Mouse (Mus musculus) CH12.LX (cell line): ENCODE data around the gene Gm6904. TPM values are rescaled to one million over a fixed set of nuclear protein-coding genes. Genes with fewer than 3 reads are reported as not detected.

Source experiments
- DNase-seq: peaks from one replicate; pipeline ENCODE4 v3.0.0-alpha.2; 2013; ENCODE audit errors: extremely low read depth
- H3K27ac ChIP-seq: 2 replicates; pipeline ENCODE4 v1.5.1; 2012; ENCODE audit warnings: low read depth, mild to moderate bottlenecking, control low read depth, moderate library complexity; ENCODE audit not compliant: insufficient read depth
- H3K27me3 ChIP-seq: replicated peaks from 2 replicates; pipeline ENCODE3; 2012; ENCODE audit warnings: inconsistent platforms
- H3K36me3 ChIP-seq, 2 experiments: replicated peaks in 1 of 2; 2 replicates each; pipeline versions ENCODE3 to v1.6.1; 2012; ENCODE audit warnings: inconsistent platforms in 1 of 2, low read length in 1 of 2, mild to moderate bottlenecking in 1 of 2, mixed read lengths in 1 of 2, moderate library complexity in 1 of 2; ENCODE audit not compliant: control insufficient read depth in 1 of 2, insufficient read depth in 1 of 2
- H3K4me1 ChIP-seq, 2 experiments: 2 replicates each; pipeline ENCODE4 v1.6.1; 2012; ENCODE audit warnings: inconsistent platforms in 1 of 2, moderate library complexity in 1 of 2; ENCODE audit not compliant: insufficient read depth in 2 of 2, control insufficient read depth in 1 of 2
- H3K4me2 ChIP-seq: 2 replicates; pipeline ENCODE4 v1.6.1; 2012; ENCODE audit warnings: low read depth, mild to moderate bottlenecking, control low read depth; ENCODE audit not compliant: poor library complexity, insufficient read depth, severe bottlenecking
- H3K4me3 ChIP-seq, 3 experiments: fragments of 150-350 bp in 1 of 3; sonication (generic) in 1 of 3; replicated peaks in 1 of 3; 2 replicates each; pipeline versions ENCODE3 to v1.5.1; 2011 to 2012; ENCODE audit warnings: low read depth in 2 of 3, low read length in 2 of 3, mild to moderate bottlenecking in 2 of 3, moderate library complexity in 2 of 3, control low read depth in 1 of 3, improper control_type of control experiment in 1 of 3, inconsistent platforms in 1 of 3, mixed read lengths in 1 of 3; ENCODE audit not compliant: poor library complexity in 1 of 3
- H3K79me2 ChIP-seq: replicated peaks from 2 replicates; pipeline ENCODE4 v1.6.1; 2012; ENCODE audit warnings: mild to moderate bottlenecking, moderate library complexity; ENCODE audit not compliant: control insufficient read depth, poor library complexity, insufficient read depth, severe bottlenecking; ENCODE audit errors: extremely low read depth
- H3K9ac ChIP-seq: 2 replicates; pipeline ENCODE4 v1.6.1; 2012; ENCODE audit warnings: low read depth, mild to moderate bottlenecking, control low read depth, moderate library complexity; ENCODE audit not compliant: insufficient read depth
- H3K9me3 ChIP-seq: replicated peaks from 2 replicates; pipeline ENCODE3; 2012; ENCODE audit warnings: low read length, inconsistent platforms, mixed read lengths
- BHLHE40 ChIP-seq: IDR thresholded peaks from 2 replicates; pipeline ENCODE4 v1.6.1; 2011; ENCODE audit warnings: mild to moderate bottlenecking, low read depth, low read length, improper control_type of control experiment
- CHD1 ChIP-seq: IDR thresholded peaks from 2 replicates; pipeline ENCODE4 v1.6.1; 2012; ENCODE audit warnings: low read depth, low read length, improper control_type of control experiment, inconsistent platforms
- CTCF ChIP-seq, 2 experiments: IDR thresholded peaks in 1 of 2; conservative IDR thresholded peaks in 1 of 2; 2 replicates each; pipeline ENCODE4 v1.5.1; 2011 to 2012; ENCODE audit warnings: low read depth in 2 of 2, low read length in 2 of 2, improper control_type of control experiment in 1 of 2, inconsistent platforms in 1 of 2, mild to moderate bottlenecking in 1 of 2, moderate library complexity in 1 of 2
- ELF1 ChIP-seq: IDR thresholded peaks from 2 replicates; pipeline ENCODE4 v1.6.1; 2014; ENCODE audit warnings: low read depth, mild to moderate bottlenecking, inconsistent platforms, low read length, improper control_type of control experiment
- EP300 ChIP-seq: IDR thresholded peaks from 2 replicates; pipeline ENCODE4 v1.6.1; 2011; ENCODE audit warnings: low read length, improper control_type of control experiment
- ETS1 ChIP-seq: conservative IDR thresholded peaks from 2 replicates; pipeline ENCODE4 v1.6.1; 2012; ENCODE audit warnings: low read depth, mild to moderate bottlenecking, inconsistent platforms, low read length, improper control_type of control experiment, moderate library complexity
- GABPA ChIP-seq: IDR thresholded peaks from 2 replicates; pipeline ENCODE4 v1.6.1; 2012; ENCODE audit warnings: low read depth, low read length, improper control_type of control experiment, inconsistent platforms; ENCODE audit not compliant: insufficient replicate concordance
- HCFC1 ChIP-seq: IDR thresholded peaks from 2 replicates; pipeline ENCODE4 v1.6.1; 2012; ENCODE audit warnings: low read depth, mild to moderate bottlenecking, inconsistent platforms, low read length, improper control_type of control experiment
- JUN ChIP-seq: IDR thresholded peaks from 2 replicates; pipeline ENCODE4 v1.6.1; 2011; ENCODE audit warnings: low read depth, mild to moderate bottlenecking, low read length, improper control_type of control experiment, moderate library complexity; ENCODE audit not compliant: insufficient read depth
- JUND ChIP-seq: conservative IDR thresholded peaks from 2 replicates; pipeline ENCODE4 v1.6.1; 2011; ENCODE audit warnings: low read depth, low read length, improper control_type of control experiment
- KAT2A ChIP-seq: IDR thresholded peaks from 2 replicates; pipeline ENCODE4 v1.6.1; 2012; ENCODE audit warnings: low read length, improper control_type of control experiment, inconsistent platforms; ENCODE audit not compliant: insufficient replicate concordance
- MAX ChIP-seq: IDR thresholded peaks from 2 replicates; pipeline ENCODE4 v1.6.1; 2011; ENCODE audit warnings: low read length, improper control_type of control experiment
- MAZ ChIP-seq: IDR thresholded peaks from 2 replicates; pipeline ENCODE4 v1.6.1; 2012; ENCODE audit warnings: low read depth, mild to moderate bottlenecking, inconsistent platforms, low read length, improper control_type of control experiment, moderate library complexity
- MEF2A ChIP-seq: IDR thresholded peaks from 2 replicates; pipeline ENCODE4 v1.6.1; 2014; ENCODE audit warnings: low read depth, mild to moderate bottlenecking, inconsistent platforms, low read length, improper control_type of control experiment, borderline replicate concordance
- MYC ChIP-seq: IDR thresholded peaks from 2 replicates; pipeline ENCODE4 v1.6.1; 2011; ENCODE audit warnings: low read depth, mild to moderate bottlenecking, improper control_type of control experiment, low read length
- NELFE ChIP-seq: IDR thresholded peaks from 2 replicates; pipeline ENCODE4 v1.6.1; 2011; ENCODE audit warnings: low read depth, low read length, improper control_type of control experiment
- NRF1 ChIP-seq: IDR thresholded peaks from 2 replicates; pipeline ENCODE4 v1.6.1; 2014; ENCODE audit warnings: low read depth, mild to moderate bottlenecking, inconsistent platforms, low read length, improper control_type of control experiment, moderate library complexity
- PAX5 ChIP-seq: IDR thresholded peaks from 2 replicates; pipeline ENCODE4 v1.6.1; 2012; ENCODE audit warnings: low read length, inconsistent platforms, mixed read lengths
- POLR2A ChIP-seq: IDR thresholded peaks from 2 replicates; pipeline ENCODE4 v1.6.1; 2011; ENCODE audit warnings: low read depth, mild to moderate bottlenecking, improper control_type of control experiment, low read length
- POLR2AphosphoS2 ChIP-seq: IDR thresholded peaks from 2 replicates; pipeline ENCODE4 v1.6.1; 2011; ENCODE audit warnings: low read depth, low read length, improper control_type of control experiment
- RCOR1 ChIP-seq: conservative IDR thresholded peaks from 2 replicates; pipeline ENCODE4 v1.6.1; 2012; ENCODE audit warnings: low read depth, mild to moderate bottlenecking, inconsistent platforms, low read length, improper control_type of control experiment
- SIN3A ChIP-seq: IDR thresholded peaks from 2 replicates; pipeline ENCODE4 v1.6.1; 2012; ENCODE audit warnings: low read length, improper control_type of control experiment, inconsistent platforms
- TCF12 ChIP-seq: IDR thresholded peaks from 2 replicates; pipeline ENCODE4 v1.6.1; 2014; ENCODE audit warnings: low read depth, mild to moderate bottlenecking, inconsistent platforms, low read length, improper control_type of control experiment
- UBTF ChIP-seq: IDR thresholded peaks from 2 replicates; pipeline ENCODE4 v1.6.1; 2012; ENCODE audit warnings: low read depth, mild to moderate bottlenecking, inconsistent platforms, low read length, improper control_type of control experiment, moderate library complexity
- USF1 ChIP-seq: IDR thresholded peaks from 2 replicates; pipeline ENCODE4 v1.6.1; 2014; ENCODE audit warnings: low read depth, mild to moderate bottlenecking, inconsistent platforms, low read length, improper control_type of control experiment
- USF2 ChIP-seq: conservative IDR thresholded peaks from 2 replicates; pipeline ENCODE4 v1.6.1; 2011; ENCODE audit warnings: low read depth, low read length, improper control_type of control experiment
- ZC3H11A ChIP-seq: IDR thresholded peaks from 2 replicates; pipeline ENCODE4 v1.6.1; 2012; ENCODE audit warnings: low read depth, mild to moderate bottlenecking, inconsistent platforms, low read length, improper control_type of control experiment
- ZKSCAN1 ChIP-seq: IDR thresholded peaks from 2 replicates; pipeline ENCODE4 v1.6.1; 2012; ENCODE audit warnings: low read depth, inconsistent platforms, low read length, improper control_type of control experiment, borderline replicate concordance
- ZNF384 ChIP-seq: IDR thresholded peaks from 2 replicates; pipeline ENCODE4 v1.6.1; 2012; ENCODE audit warnings: low read depth, low read length, improper control_type of control experiment, inconsistent platforms
- dilution Hi-C: fragments of 300-500 bp; cut with MboI; formaldehyde crosslinking; loops from 2 replicates; pipeline ENCODE4 v1.14.3; 2020; ENCODE audit warnings: low sequenced_read_pairs; ENCODE audit not compliant: extremely low pct_unique_long_range_greater_than_20kb, extremely low pct_ligation_motif_present
- in situ Hi-C: fragments of 300-500 bp; cut with MboI; formaldehyde crosslinking; loops from 3 replicates; pipeline ENCODE4 v1.14.3; 2019; ENCODE audit warnings: low sequenced_read_pairs, low pct_ligation_motif_present, low pct_unique_long_range_greater_than_20kb, mixed read lengths
- polyA plus RNA-seq: library from polyadenylated mRNA; unstranded; fragments of >175 nt; gene quantifications from 2 replicates; pipeline ENCODE4 v1.2.1, GENCODE M21; 2012; ENCODE audit warnings: low read depth; ENCODE audit not compliant: insufficient read length
- total RNA-seq, 2 experiments: library from RNA; depleted of rRNA; stranded (reverse); fragments of 300-350 nt in 1 of 2; fragments of >200 nt in 1 of 2; gene quantifications; 2 replicates each; pipeline ENCODE4 v1.2.3; 2012 to 2014

Gm6904 gene
- total and polyA plus RNA-seq, 3 experiments = 1.0 to 1.2 (median 1.1) TPM

DNA sequence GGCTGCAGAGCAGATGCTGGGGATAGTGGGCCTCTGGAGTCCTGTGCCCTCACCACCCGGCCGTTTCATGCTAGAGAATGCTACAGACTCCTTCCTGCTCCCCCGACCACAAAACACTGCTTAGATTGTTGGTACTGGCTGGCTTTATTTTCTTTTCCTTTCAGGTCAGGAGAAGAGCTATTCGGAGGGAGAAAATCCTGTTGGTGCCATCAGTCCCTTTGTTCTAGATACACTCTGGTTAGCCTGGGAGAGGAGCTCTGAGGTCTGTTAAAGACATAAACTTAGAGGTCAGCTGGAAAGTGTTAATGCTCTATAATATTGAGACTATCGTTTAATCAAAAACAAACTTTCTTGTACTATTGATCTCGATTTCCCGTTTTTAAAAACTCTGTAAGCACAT, 54.6 kb downstream of the Gm6904 start:
- no peak overlapping the region for H3K9ac ChIP-seq
- H3K4me2 ChIP-seq = no peak overlapping the region
- TF ChIP-seq KAT2A (no peak), MEF2A (no peak), BHLHE40 (no peak), GABPA (no peak), USF2 (no peak), POLR2A (no peak), HCFC1 (no peak), UBTF (no peak)
- peaks cover 17% of the 10 kb centered on the region for H3K79me2 ChIP-seq
- H3K27ac ChIP-seq = no peak overlapping the region
- dilution Hi-C loops = no loop called here
- DNase-seq = no peak
- no peaks in the 10 kb centered on the region for H3K27me3 ChIP-seq
- peaks cover 2 to 67% of the 10 kb centered on the region in 2 experiments for H3K4me1 ChIP-seq
- H3K9me3 ChIP-seq = no peaks in the 10 kb centered on the region
- peaks cover 2 to 30% of the 10 kb centered on the region in 2 experiments for H3K36me3 ChIP-seq
- no peak overlapping the region for H3K4me3 ChIP-seq
- in situ Hi-C loops = no loop called here

DNA sequence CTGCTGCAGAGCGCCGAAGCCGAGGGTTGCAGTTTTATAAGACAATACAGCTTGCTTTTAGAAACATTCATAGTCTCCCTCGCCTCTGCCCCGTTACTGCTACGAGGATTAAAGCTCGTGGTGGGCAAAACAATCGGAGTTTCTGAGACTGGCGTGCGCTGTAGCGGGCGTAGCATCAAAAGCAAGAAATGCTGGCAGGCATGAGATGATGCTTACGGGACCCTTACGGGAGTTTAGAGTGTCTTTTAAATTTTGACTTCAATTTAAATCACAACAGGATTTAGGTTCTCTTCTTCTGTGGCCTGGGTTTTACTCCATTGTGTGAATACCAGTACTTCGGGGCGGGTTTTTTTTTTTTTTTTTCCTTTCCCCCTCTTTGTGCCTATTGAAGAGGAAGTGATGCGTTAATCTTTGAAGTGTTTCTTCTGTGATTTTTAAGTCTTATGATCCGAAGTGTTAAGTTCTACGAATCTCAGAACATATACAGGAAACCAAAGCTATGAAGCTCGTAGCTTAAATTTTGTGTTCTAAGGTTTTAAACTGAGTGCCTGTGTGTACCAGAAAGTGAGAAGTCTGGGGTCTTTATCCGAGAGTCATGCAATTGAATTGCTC, 58.3 kb downstream of the Gm6904 start:
- H3K27me3 ChIP-seq = peaks cover 5% of the 10 kb centered on the region
- peaks cover 2 to 41% of the 10 kb centered on the region in 2 experiments for H3K4me1 ChIP-seq
- H3K9ac ChIP-seq = peak overlapping the region; percentile 88
- peak; percentile 27 for DNase-seq
- peak overlapping the region; percentile 46 for H3K4me2 ChIP-seq
- TF ChIP-seq KAT2A = no peak
- no peak for TF ChIP-seq MAZ
- no peak for TF ChIP-seq JUND
- TF ChIP-seq NELFE = no peak
- no peak for TF ChIP-seq GABPA
- no peak for TF ChIP-seq CTCF (conservative IDR thresholded peaks at IDR 0.05 in 1 of 2, IDR thresholded peaks at IDR 0.05 in 1 of 2; ENCODE audit: low read depth in 2 of 2, low read length in 2 of 2)
- peak; percentile 91 for TF ChIP-seq ZNF384
- TF ChIP-seq ZC3H11A = no peak
- no peak for TF ChIP-seq USF1
- TF ChIP-seq POLR2A = no peak
- no peak for TF ChIP-seq HCFC1
- TF ChIP-seq ELF1 = no peak
- no peak for TF ChIP-seq ZKSCAN1
- peak; percentile 41; the same call in 1 of the 2 replicates for TF ChIP-seq SIN3A
- no peak for TF ChIP-seq MEF2A
- TF ChIP-seq CHD1 = 0 out of 2 replicates have a peak, but pooled peaks have one; percentile 27
- TF ChIP-seq RCOR1 = no peak
- no peak for TF ChIP-seq JUN
- TF ChIP-seq ETS1 = no peak
- no peak for TF ChIP-seq MAX
- TF ChIP-seq MYC = no peak
- no peak for TF ChIP-seq TCF12
- TF ChIP-seq POLR2AphosphoS2 = no peak
- no peak for TF ChIP-seq PAX5
- no peak for TF ChIP-seq EP300
- TF ChIP-seq NRF1 = no peak
- H3K4me3 ChIP-seq = peak overlapping the region; percentile 84 to 97 (median 92)
- H3K9me3 ChIP-seq = peaks cover under 1% of the 10 kb centered on the region
- peaks cover 0 to 12% of the 10 kb centered on the region in 2 experiments for H3K36me3 ChIP-seq
- dilution Hi-C loops = no loop called here
- in situ Hi-C loops = no loop called here
- H3K79me2 ChIP-seq = peaks cover 11% of the 10 kb centered on the region
- peak overlapping the region; percentile 56; the same call in 1 of the 2 replicates for H3K27ac ChIP-seq
